Mouse (Mus musculus): ENCODE measurements around the gene Ptpn13. TPM values are rescaled to one million over a fixed set of nuclear protein-coding genes. Genes with fewer than 3 reads are reported as not detected.

Gene Ptpn13
- total and polyA plus RNA-seq, 3 experiments: 0.04 TPM; not detected in 2

DNA sequence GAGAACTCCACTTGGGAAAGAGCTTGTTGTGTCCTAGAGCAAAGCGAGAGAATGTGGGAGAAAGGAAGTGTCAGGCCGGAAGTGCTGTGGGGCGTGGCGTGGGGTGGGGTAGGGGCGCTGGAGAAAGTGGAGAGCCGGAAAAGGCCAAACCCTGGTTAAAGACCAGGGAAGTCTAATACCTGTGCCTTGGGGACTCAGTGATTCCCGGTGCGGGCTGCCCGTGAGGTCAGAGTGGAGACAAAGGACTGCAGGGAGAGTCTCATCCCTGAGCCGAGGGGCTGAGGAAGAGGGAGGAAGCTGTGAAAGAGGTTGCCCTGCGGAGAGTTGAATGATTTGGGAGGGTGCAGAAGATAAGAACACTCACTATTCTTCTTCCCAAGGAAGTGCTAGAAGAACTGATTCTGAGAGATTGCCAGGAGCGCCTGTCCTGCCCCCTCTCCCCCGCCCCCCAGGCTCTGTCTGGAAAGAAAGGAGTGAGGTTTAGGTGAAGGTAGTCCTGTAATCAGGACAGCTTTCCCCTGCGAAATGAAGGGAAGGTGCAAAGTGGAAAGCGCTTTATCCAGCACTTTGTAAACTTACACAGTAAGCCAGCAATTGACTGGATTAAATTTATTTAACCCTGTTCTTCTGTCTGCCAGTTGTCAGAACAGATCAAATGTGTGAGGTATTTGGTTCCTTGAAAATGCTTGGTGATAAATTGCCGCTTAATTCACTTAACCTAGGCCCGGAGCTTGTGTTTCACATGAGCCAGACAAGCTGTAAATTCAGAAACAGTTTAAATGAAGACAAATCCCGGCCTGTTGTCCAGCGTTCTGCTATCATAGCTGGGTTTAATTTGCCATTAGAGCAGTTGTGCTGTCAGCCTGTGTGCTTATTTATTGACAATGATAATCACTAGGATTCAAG lies 11.3 kb downstream of the Ptpn13 start:
- Histone ChIP-seq H3K27ac (ENCODE audit: insufficient read depth, low read depth) (no peak overlapping the region), H3K36me3 (replicated peaks in 1 of 2; ENCODE audit: control insufficient read depth in 1 of 2, insufficient read depth in 1 of 2, low read length in 1 of 2) (no peaks in the 10 kb centered on the region), H3K27me3 (replicated peaks) (no peaks in the 10 kb centered on the region), H3K4me2 (ENCODE audit: insufficient read depth, low read depth, poor library complexity, severe bottlenecking) (no peak overlapping the region), H3K9me3 (replicated peaks; ENCODE audit: low read length) (no peaks in the 10 kb centered on the region), H3K4me3 (replicated peaks in 1 of 3; ENCODE audit: low read depth in 2 of 3, low read length in 2 of 3, poor library complexity in 1 of 3) (no peak overlapping the region), H3K9ac (ENCODE audit: insufficient read depth, low read depth) (no peak overlapping the region), H3K79me2 (replicated peaks; ENCODE audit: control insufficient read depth, extremely low read depth, insufficient read depth, poor library complexity, severe bottlenecking) (no peaks in the 10 kb centered on the region), H3K4me1 (ENCODE audit: control insufficient read depth in 1 of 2, insufficient read depth in 2 of 2) (peaks cover 14 to 40% of the 10 kb centered on the region in 2 experiments)
- dilution Hi-C loops (cut with MboI; ENCODE audit: extremely low pct_ligation_motif_present, extremely low pct_unique_long_range_greater_than_20kb, low sequenced_read_pairs): no loop called here
- in situ Hi-C loops (cut with MboI; ENCODE audit: low pct_ligation_motif_present, low pct_unique_long_range_greater_than_20kb, low sequenced_read_pairs): loop anchor here (10.0 kb wide), 1 partner anchor 61 kb away; no protein-coding TSS in a partner anchor
- DNase-seq (ENCODE audit: extremely low read depth): no peak
- no peak for TF ChIP-seq KAT2A (IDR thresholded peaks at IDR 0.05; ENCODE audit: insufficient replicate concordance, low read length)
- no peak for TF ChIP-seq TCF12 (IDR thresholded peaks at IDR 0.05; ENCODE audit: low read depth, low read length)
- no peak for TF ChIP-seq JUND (conservative IDR thresholded peaks at IDR 0.05; ENCODE audit: low read depth, low read length)
- TF ChIP-seq CHD2 (IDR thresholded peaks at IDR 0.05; ENCODE audit: low read length): no peak

DNA sequence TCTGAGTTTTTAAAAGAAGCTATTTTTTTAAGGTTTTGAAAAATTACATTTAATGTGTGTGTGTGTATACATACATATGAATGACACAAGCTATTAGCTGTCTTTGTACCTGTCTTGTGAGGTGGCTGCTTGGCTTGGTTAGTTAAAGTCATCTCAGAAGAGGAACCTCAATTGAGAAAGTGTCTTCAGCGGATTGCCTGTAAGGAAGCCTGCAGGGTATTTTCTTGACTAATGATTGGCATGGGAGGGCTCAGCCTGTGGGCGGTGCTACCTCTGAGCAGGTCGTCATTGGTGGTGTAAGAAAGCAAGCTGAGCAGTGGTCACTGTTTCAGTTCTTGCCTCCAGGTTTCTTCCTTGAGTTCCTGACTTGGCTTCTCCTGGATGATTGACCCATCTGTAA lies 12.7 kb downstream of the Ptpn13 start:
- dilution Hi-C loops (cut with MboI; ENCODE audit: extremely low pct_ligation_motif_present, extremely low pct_unique_long_range_greater_than_20kb, low sequenced_read_pairs): no loop called here
- H3K4me2 ChIP-seq (ENCODE audit: insufficient read depth, low read depth, poor library complexity, severe bottlenecking): peak overlapping the region; percentile 49; the same call in 1 of the 2 replicates
- H3K9ac ChIP-seq (ENCODE audit: insufficient read depth, low read depth): no peak overlapping the region
- no peak for TF ChIP-seq TCF12 (IDR thresholded peaks at IDR 0.05; ENCODE audit: low read depth, low read length)
- TF ChIP-seq HCFC1 (IDR thresholded peaks at IDR 0.05; ENCODE audit: low read depth, low read length): no peak
- TF ChIP-seq KAT2A (IDR thresholded peaks at IDR 0.05; ENCODE audit: insufficient replicate concordance, low read length): no peak
- no peak for TF ChIP-seq NRF1 (IDR thresholded peaks at IDR 0.05; ENCODE audit: low read depth, low read length)
- TF ChIP-seq MAZ (IDR thresholded peaks at IDR 0.05; ENCODE audit: low read depth, low read length): no peak
- TF ChIP-seq POLR2A (IDR thresholded peaks at IDR 0.05; ENCODE audit: low read depth, low read length): peak; percentile 30; the same call in 1 of the 2 replicates
- no peak for TF ChIP-seq UBTF (IDR thresholded peaks at IDR 0.05; ENCODE audit: low read depth, low read length)
- no peak for TF ChIP-seq USF2 (conservative IDR thresholded peaks at IDR 0.05; ENCODE audit: low read depth, low read length)
- peak; percentile 88 for TF ChIP-seq IRF4 (IDR thresholded peaks at IDR 0.05; ENCODE audit: low read depth, low read length)
- peak; percentile 55 for TF ChIP-seq EP300 (IDR thresholded peaks at IDR 0.05; ENCODE audit: low read length)
- TF ChIP-seq ELF1 (IDR thresholded peaks at IDR 0.05; ENCODE audit: low read depth, low read length): no peak
- no peak for TF ChIP-seq GABPA (IDR thresholded peaks at IDR 0.05; ENCODE audit: insufficient replicate concordance, low read depth, low read length)
- TF ChIP-seq ZKSCAN1 (IDR thresholded peaks at IDR 0.05; ENCODE audit: borderline replicate concordance, low read depth, low read length): no peak
- no peak for TF ChIP-seq POLR2AphosphoS2 (IDR thresholded peaks at IDR 0.05; ENCODE audit: low read depth, low read length)
- no peak for TF ChIP-seq SIN3A (IDR thresholded peaks at IDR 0.05; ENCODE audit: low read length)
- TF ChIP-seq JUN (IDR thresholded peaks at IDR 0.05; ENCODE audit: insufficient read depth, low read depth, low read length): peak; percentile 37; the same call in 1 of the 2 replicates
- no peak for TF ChIP-seq MAFK (IDR thresholded peaks at IDR 0.05; ENCODE audit: insufficient replicate concordance, low read length)
- peak; percentile 40; the same call in 1 of the 2 replicates for TF ChIP-seq MEF2A (IDR thresholded peaks at IDR 0.05; ENCODE audit: borderline replicate concordance, low read depth, low read length)
- TF ChIP-seq CTCF (conservative IDR thresholded peaks at IDR 0.05 in 1 of 2, IDR thresholded peaks at IDR 0.05 in 1 of 2; ENCODE audit: low read depth in 2 of 2, low read length in 2 of 2): no peak
- no peak for TF ChIP-seq CHD2 (IDR thresholded peaks at IDR 0.05; ENCODE audit: low read length)
- TF ChIP-seq SMC3 (IDR thresholded peaks at IDR 0.05; ENCODE audit: low read depth, low read length): no peak
- peak; percentile 48; the same call in 1 of the 2 replicates for TF ChIP-seq BHLHE40 (IDR thresholded peaks at IDR 0.05; ENCODE audit: low read depth, low read length)
- no peak for TF ChIP-seq E2F4 (IDR thresholded peaks at IDR 0.05; ENCODE audit: insufficient replicate concordance, low read depth, low read length)
- TF ChIP-seq ZMIZ1 (IDR thresholded peaks at IDR 0.05; ENCODE audit: low read depth, low read length): no peak
- peak; percentile 15; the same call in 1 of the 2 replicates for TF ChIP-seq ETS1 (conservative IDR thresholded peaks at IDR 0.05; ENCODE audit: low read depth, low read length)
- peak; percentile 67 for TF ChIP-seq JUND (conservative IDR thresholded peaks at IDR 0.05; ENCODE audit: low read depth, low read length)
- in situ Hi-C loops (cut with MboI; ENCODE audit: low pct_ligation_motif_present, low pct_unique_long_range_greater_than_20kb, low sequenced_read_pairs): loop anchor here (10.0 kb wide), 1 partner anchor 63 kb away; no protein-coding TSS in a partner anchor
- peaks cover 16 to 53% of the 10 kb centered on the region in 2 experiments for H3K4me1 ChIP-seq (ENCODE audit: control insufficient read depth in 1 of 2, insufficient read depth in 2 of 2)
- DNase-seq (ENCODE audit: extremely low read depth): peak; percentile 86
- H3K36me3 ChIP-seq (replicated peaks in 1 of 2; ENCODE audit: control insufficient read depth in 1 of 2, insufficient read depth in 1 of 2, low read length in 1 of 2): no peaks in the 10 kb centered on the region
- no peak overlapping the region for H3K27ac ChIP-seq (ENCODE audit: insufficient read depth, low read depth)
- no peaks in the 10 kb centered on the region for H3K79me2 ChIP-seq (replicated peaks; ENCODE audit: control insufficient read depth, extremely low read depth, insufficient read depth, poor library complexity, severe bottlenecking)
- no peaks in the 10 kb centered on the region for H3K9me3 ChIP-seq (replicated peaks; ENCODE audit: low read length)
- no peaks in the 10 kb centered on the region for H3K27me3 ChIP-seq (replicated peaks)
- no peak overlapping the region for H3K4me3 ChIP-seq (replicated peaks in 1 of 3; ENCODE audit: low read depth in 2 of 3, low read length in 2 of 3, poor library complexity in 1 of 3)

Measured in CH12.LX (cell line).